8 mouse cellular contexts compared by ENCODE assay signal in genomic region chr7:35056436-35056864, GRCm38 (mm10). TPM values are rescaled to one million over a fixed set of nuclear protein-coding genes. Genes with fewer than 3 reads are reported as not detected.
DNase-seq lines count a peak whose midpoint lies in the region; ATAC-seq and TF ChIP-seq lines count a peak whose summit lies in the region.

Gene Cebpg, minus strand, starts transcription at chr7:35056573.

- DNase-seq in MN1 (ENCODE audit: low spot score), result peak; percentile 95
- DNase-seq in cerebellum, adult 8-10 months, result peak; percentile 99
- peak; percentile 95 for DNase-seq in layer of hippocampus, adult 9-10 months (ENCODE audit: low spot score)
- DNase-seq in thymus, adult 18-20 months, result peak; percentile 92

- TF ChIP-seq POLR2A in olfactory bulb, adult 2 months (IDR thresholded peaks at IDR 0.05; ENCODE audit: insufficient read depth, low read depth, low read length), result peak; percentile 74; the same call in 1 of the 2 replicates

- TF ChIP-seq CTCF in olfactory bulb, adult 2 months (IDR thresholded peaks at IDR 0.05; ENCODE audit: insufficient read depth, low read depth, low read length), result no peak

- under 1% methylated on average over 39 of the region's 53 CpGs for WGBS in lung, embryonic 15.5 days
- 0% methylated on average over 53 of the region's 53 CpGs for WGBS in olfactory bulb, adult 2 months

- H3K4me1 ChIP-seq in lung, embryonic 15.5 days, result peaks cover 17% of the 10 kb centered on the region
- peaks cover 2% of the 10 kb centered on the region for H3K4me1 ChIP-seq in olfactory bulb, adult 2 months (ENCODE audit: control insufficient read depth, insufficient read depth, low read length)

- H3K4me3 ChIP-seq in lung, embryonic 15.5 days, result peak within 1 kb of the TSS; percentile 82
- peak within 1 kb of the TSS; percentile 87 for H3K4me3 ChIP-seq in olfactory bulb, adult 2 months (ENCODE audit: insufficient read depth, low read depth, low read length)

- H3K27ac ChIP-seq in lung, embryonic 15.5 days, result peak within 1 kb of the TSS; percentile 85
- peak within 1 kb of the TSS; percentile 48; the same call in 1 of the 2 replicates for H3K27ac ChIP-seq in olfactory bulb, adult 2 months (ENCODE audit: insufficient read depth, low read depth, low read length)

- no peaks in the 10 kb centered on the region for H3K27me3 ChIP-seq in lung, embryonic 15.5 days

- H3K9me3 ChIP-seq in lung, embryonic 15.5 days, result peaks cover 3% of the 10 kb centered on the region; the same call in 1 of the 2 replicates

- peak within 1 kb of the TSS; percentile 81 for H3K9ac ChIP-seq in lung, embryonic 15.5 days

- ATAC-seq in frontal cortex, adult (ENCODE audit: low TSS enrichment), result peak; percentile 99
- peak; percentile 93 to 97 for ATAC-seq in hematopoietic stem cell, adult 5-6 weeks (replicated peaks in 1 of 2; ENCODE audit: insufficient read depth in 1 of 2, low FRiP score in 2 of 2, low TSS enrichment in 1 of 2, low read depth in 1 of 2, poor library complexity in 2 of 2, severe bottlenecking in 2 of 2)
- ATAC-seq in lung, embryonic 15.5 days (ENCODE audit: borderline replicate concordance, extremely low read depth, low FRiP score, low TSS enrichment), result peak; percentile 98

- no peaks in the 10 kb centered on the region for H3K36me3 ChIP-seq in lung, embryonic 15.5 days

- peak within 1 kb of the TSS; percentile 74 for H3K4me2 ChIP-seq in lung, embryonic 15.5 days

RNA-seq across cellular contexts. Expression of gene Cebpg, which starts in this region (rescaled TPM):
- total RNA-seq in hematopoietic stem cell, adult 5-6 weeks (2017), result 34.9 and 43.3 TPM in 2 replicates
- polyA plus RNA-seq in lung, embryonic 15.5 days (2015; fragmentation: Nextera tagmentation; extraction: Ambion mirVana), result 42.3 and 44.9 TPM in 2 replicates
- not detected in 2 replicates for polyA plus RNA-seq in olfactory bulb, adult 2 months (2012; ENCODE audit: insufficient read depth, insufficient read length, low replicate concordance, missing spikeins)

Comparison
In these comparisons a context has a peak if more than half of its experiments do, and no peak if none do; other contexts are left out.
1. Peak in every context shown above with its lines: DNase-seq, ATAC-seq, H3K4me3 ChIP-seq and H3K27ac ChIP-seq.